Mouse (Mus musculus) embryonic facial prominence, embryonic 13.5 days (tissue): ENCODE data around the gene Brd2. TPM values are rescaled to one million over a fixed set of nuclear protein-coding genes. Genes with fewer than 3 reads are reported as not detected.

Experiments
- ATAC-seq: fragments of 200-750 bp; cut with Nextera tagmentation; 2 replicates; pipeline ENCODE4 v1.8.0; 2017; ENCODE audit warnings: low read depth; ENCODE audit not compliant: insufficient number of reproducible peaks, insufficient read depth, low FRiP score, low TSS enrichment
- H3K27ac ChIP-seq: fragments of 300-500 bp; sonication (generic); 2 replicates; pipeline ENCODE4 v1.5.1; 2015; ENCODE audit warnings: moderate library complexity, mild to moderate bottlenecking, inconsistent platforms
- H3K27me3 ChIP-seq: fragments of 300-500 bp; sonication (generic); 2 replicates; pipeline ENCODE4 v1.6.1; 2015; ENCODE audit warnings: mild to moderate bottlenecking, inconsistent platforms
- H3K36me3 ChIP-seq: fragments of 300-500 bp; sonication (generic); 2 replicates; pipeline ENCODE4 v1.6.1; 2015; ENCODE audit warnings: mild to moderate bottlenecking, inconsistent platforms
- H3K4me1 ChIP-seq: fragments of 300-500 bp; sonication (generic); 2 replicates; pipeline ENCODE4 v1.6.1; 2015; ENCODE audit warnings: inconsistent platforms
- H3K4me2 ChIP-seq: fragments of 300-500 bp; sonication (generic); 2 replicates; pipeline ENCODE4 v1.6.1; 2015; ENCODE audit warnings: moderate library complexity, mild to moderate bottlenecking, inconsistent platforms
- H3K4me3 ChIP-seq: fragments of 300-500 bp; sonication (generic); 2 replicates; pipeline ENCODE4 v1.5.1; 2015; ENCODE audit warnings: mild to moderate bottlenecking, inconsistent platforms
- H3K9ac ChIP-seq: fragments of 300-500 bp; sonication (generic); 2 replicates; pipeline ENCODE4 v1.6.1; 2015; ENCODE audit warnings: mild to moderate bottlenecking, inconsistent platforms
- H3K9me3 ChIP-seq: fragments of 300-500 bp; sonication (generic); 2 replicates; pipeline ENCODE4 v1.6.1; 2016; ENCODE audit warnings: inconsistent platforms
- WGBS: fragments of 180-500 bp; shearing (Covaris S2); methylation state at CpG from one replicate; pipeline ENCODE4 v1.1.7; 2015; ENCODE audit warnings: mixed read lengths; 5-methylcytosine and 5-hydroxymethylcytosine counted together
- polyA plus RNA-seq: library from polyadenylated mRNA; unstranded; fragments of >200 nt; fragmentation: Nextera tagmentation; extraction: Ambion mirVana; gene quantifications from 2 replicates; pipeline ENCODE4 v1.2.1, GENCODE M21; 2015

Brd2 gene
- polyA plus RNA-seq, 1 experiment from 2014 or later: 122 TPM

DNA sequence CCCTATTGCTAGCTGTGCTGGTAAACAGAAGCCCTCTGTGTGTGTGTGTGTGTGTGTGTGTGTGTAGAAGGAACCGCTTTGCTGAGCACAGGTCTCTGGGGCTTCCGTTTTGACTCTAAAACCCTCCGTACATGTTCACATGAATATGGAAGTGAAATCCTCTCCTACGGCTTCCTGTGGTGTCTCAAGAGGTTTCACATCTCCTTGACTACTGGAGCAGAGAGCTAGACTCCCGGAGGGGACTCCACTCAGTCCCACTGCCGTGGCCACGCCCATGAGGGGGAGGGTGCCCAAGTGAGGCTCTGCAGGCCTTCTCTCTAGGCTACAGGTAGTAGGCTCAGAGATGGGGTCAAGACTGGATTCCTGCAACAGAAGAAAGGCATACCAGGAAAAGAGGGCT is 20.6 kb upstream of the Brd2 start, which contains the start of gene H2-DMb2:
TSS of gene H2-DMb2 (plus strand) at position 275 of the 400 bp plus-strand sequence.
- Histone ChIP-seq H3K4me1 (peaks cover 24% of the 10 kb centered on the region), H3K4me2 (no peak within 1 kb of the TSS), H3K36me3 (no peaks in the 10 kb centered on the region), H3K27ac (0 out of 2 replicates have a peak within 1 kb of the TSS, but pooled peaks have one; percentile 28), H3K9ac (0 out of 2 replicates have a peak within 1 kb of the TSS, but pooled peaks have one; percentile 6), H3K27me3 (peaks cover 39% of the 10 kb centered on the region), H3K4me3 (no peak within 1 kb of the TSS), H3K9me3 (no peaks in the 10 kb centered on the region)
- WGBS: 21% methylated on average over 7 of the region's 7 CpGs
- ATAC-seq: no peak

DNA sequence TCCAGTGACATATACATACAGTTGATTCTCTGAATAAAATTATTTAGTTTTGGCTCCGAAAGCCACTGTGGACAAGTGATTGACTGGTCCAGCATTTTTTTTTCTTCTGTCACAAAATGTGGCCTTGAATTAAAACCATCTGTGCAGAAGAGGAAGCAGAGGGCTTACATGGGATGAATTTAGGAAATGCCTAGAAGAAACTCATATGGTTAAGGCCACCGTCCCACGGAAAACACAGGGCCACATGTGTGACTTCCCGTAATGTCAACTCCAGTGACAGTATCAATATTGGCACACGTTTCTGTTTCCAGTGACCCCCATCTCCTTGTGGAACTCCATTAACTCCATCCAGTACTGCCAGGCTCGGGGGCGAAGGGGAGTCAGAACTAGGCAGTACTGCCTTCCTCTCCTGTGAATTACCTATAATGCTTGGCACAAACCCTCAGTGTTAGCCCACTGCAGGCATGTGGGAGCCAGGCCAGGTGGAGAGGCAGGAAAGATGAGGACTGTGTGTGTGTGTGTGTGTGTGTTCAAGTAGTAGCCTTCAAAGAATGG is 20.1 kb upstream of the Brd2 start:
- Histone ChIP-seq H3K9ac (no peak overlapping the region), H3K9me3 (no peaks in the 10 kb centered on the region), H3K27me3 (peaks cover 44% of the 10 kb centered on the region), H3K4me3 (no peak overlapping the region), H3K27ac (0 out of 2 replicates have a peak overlapping the region, but pooled peaks have one; percentile 28), H3K4me1 (peaks cover 24% of the 10 kb centered on the region), H3K4me2 (no peak overlapping the region), H3K36me3 (no peaks in the 10 kb centered on the region)
- ATAC-seq: no peak
- WGBS: 41% methylated on average over 7 of the region's 7 CpGs

DNA sequence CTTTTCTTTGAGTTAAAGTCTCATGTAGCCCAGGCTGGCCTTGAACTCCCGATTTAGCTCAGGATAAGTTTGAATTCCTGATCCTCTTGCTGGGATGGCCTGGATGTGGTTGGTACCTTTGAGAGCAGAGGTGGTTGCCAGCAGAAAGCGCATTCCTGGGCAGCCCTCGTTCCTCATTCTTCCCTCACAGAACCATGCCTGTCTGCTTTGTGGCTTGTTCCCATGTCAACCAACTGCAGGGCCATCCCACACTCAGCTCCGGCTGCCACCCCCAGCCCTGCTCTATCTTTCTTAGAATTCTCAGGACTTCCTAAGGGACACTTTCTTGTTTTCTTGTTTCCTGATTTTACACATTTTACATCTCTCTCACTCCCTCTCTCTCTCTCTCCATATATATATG is 19.0 kb upstream of the Brd2 start:
- H3K9me3 ChIP-seq: no peaks in the 10 kb centered on the region
- no peaks in the 10 kb centered on the region for H3K36me3 ChIP-seq
- H3K27me3 ChIP-seq: peaks cover 54% of the 10 kb centered on the region
- H3K4me2 ChIP-seq: no peak overlapping the region
- H3K4me1 ChIP-seq: peaks cover 24% of the 10 kb centered on the region
- H3K4me3 ChIP-seq: no peak overlapping the region
- 61% methylated on average over 4 of the region's 4 CpGs for WGBS
- H3K27ac ChIP-seq: no peak overlapping the region
- H3K9ac ChIP-seq: no peak overlapping the region
- ATAC-seq: no peak

DNA sequence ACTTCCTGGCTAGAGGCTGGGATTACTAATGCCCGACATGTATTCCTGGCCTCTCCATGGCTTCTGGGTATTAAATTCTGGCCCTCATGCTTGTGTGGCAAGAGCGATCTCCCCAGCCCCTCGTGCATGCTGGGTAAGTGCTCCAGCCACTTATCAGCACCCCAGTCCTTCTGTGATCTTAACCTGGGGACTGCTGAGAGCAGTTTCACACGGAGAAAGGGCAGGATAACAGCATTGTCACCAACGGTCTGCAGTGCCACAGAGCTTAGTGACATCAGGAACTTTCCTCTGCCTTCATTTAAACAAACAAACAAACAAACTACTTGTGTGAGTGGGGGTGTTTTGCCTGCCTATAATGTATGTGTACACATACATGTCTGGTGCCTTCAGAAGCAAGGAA is 17.8 kb upstream of the Brd2 start:
- H3K4me2 ChIP-seq: peak overlapping the region; percentile 66
- H3K36me3 ChIP-seq: no peaks in the 10 kb centered on the region
- WGBS: 12% methylated on average over 5 of the region's 5 CpGs
- no peaks in the 10 kb centered on the region for H3K9me3 ChIP-seq
- H3K4me3 ChIP-seq: no peak overlapping the region
- no peak overlapping the region for H3K27ac ChIP-seq
- H3K4me1 ChIP-seq: peaks cover 29% of the 10 kb centered on the region
- no peak for ATAC-seq
- peaks cover 56% of the 10 kb centered on the region for H3K27me3 ChIP-seq
- peak overlapping the region; percentile 61; the same call in 1 of the 2 replicates for H3K9ac ChIP-seq

DNA sequence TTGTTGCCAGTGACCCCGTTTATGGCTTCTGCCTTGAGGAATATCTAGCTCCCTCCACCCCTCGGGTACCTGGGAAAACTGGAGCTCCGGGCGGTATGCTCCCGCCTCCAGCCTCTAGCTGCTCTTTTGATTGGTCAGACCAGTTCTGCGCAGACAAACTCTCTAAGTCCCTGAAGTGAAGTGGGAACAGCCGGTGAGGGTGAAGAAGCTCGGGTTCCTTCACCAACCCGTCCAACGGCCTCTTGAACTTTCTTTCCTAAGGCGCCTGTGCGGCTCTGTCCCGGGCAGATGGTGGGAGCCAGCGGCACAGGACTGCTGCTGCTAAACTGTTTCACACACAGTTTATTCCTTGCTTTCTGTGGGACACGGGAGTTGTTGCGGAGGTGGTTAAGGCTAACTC is 17.0 kb upstream of the Brd2 start:
- WGBS: 1% methylated on average over 16 of the region's 16 CpGs
- Histone ChIP-seq H3K36me3 (no peaks in the 10 kb centered on the region), H3K27me3 (peaks cover 56% of the 10 kb centered on the region), H3K9me3 (no peaks in the 10 kb centered on the region), H3K9ac (peak overlapping the region; percentile 61), H3K4me3 (peak overlapping the region; percentile 41), H3K4me1 (peaks cover 29% of the 10 kb centered on the region), H3K4me2 (peak overlapping the region; percentile 66), H3K27ac (no peak overlapping the region)
- ATAC-seq: no peak

DNA sequence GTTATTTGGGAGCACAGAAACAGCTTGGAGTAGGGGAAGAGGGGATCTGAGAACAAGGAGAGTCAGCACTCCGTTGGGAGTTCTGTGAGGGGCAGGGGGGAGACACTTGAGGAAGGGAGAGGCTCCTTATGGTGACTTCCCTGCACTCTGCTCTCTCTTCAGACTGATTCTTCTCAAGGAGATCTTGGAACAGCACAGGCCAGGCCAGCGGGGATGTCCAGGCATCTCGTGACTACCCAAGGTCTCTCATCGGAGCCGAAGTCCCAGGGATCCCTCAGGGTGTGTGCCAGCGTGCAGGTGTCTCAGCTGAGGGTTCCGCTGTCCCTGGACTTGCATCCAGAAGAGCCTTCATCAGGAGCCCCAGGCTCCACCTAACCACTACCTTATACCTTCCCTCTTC is 16.2 kb upstream of the Brd2 start:
- no peak overlapping the region for H3K4me2 ChIP-seq
- H3K9ac ChIP-seq: no peak overlapping the region; the same call in 1 of the 2 replicates
- peaks cover 29% of the 10 kb centered on the region for H3K4me1 ChIP-seq
- no peak for ATAC-seq
- peaks cover 56% of the 10 kb centered on the region for H3K27me3 ChIP-seq
- H3K27ac ChIP-seq: no peak overlapping the region
- no peaks in the 10 kb centered on the region for H3K36me3 ChIP-seq
- no peak overlapping the region for H3K4me3 ChIP-seq
- 77% methylated on average over 7 of the region's 7 CpGs for WGBS
- H3K9me3 ChIP-seq: no peaks in the 10 kb centered on the region

DNA sequence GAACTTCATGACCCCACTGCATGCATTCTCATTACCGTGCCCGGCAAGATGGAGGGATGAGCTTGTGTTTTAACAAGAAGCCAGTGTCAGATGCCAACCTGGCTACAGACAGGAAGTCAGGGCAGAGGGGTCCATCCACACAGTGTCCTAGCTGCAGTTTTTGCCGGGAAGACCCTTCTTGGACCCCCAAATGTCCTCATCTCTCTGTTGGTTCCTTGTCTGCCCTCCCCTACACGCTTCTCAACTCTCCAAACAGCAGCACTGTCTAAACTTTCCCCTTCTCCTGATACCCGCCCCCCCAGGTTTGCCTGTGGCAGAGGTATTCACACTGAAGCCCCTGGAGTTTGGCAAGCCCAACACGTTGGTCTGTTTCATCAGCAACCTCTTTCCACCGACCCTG is 15.2 kb upstream of the Brd2 start:
- Histone ChIP-seq H3K27ac (no peak overlapping the region), H3K36me3 (no peaks in the 10 kb centered on the region), H3K9me3 (no peaks in the 10 kb centered on the region), H3K4me1 (peaks cover 23% of the 10 kb centered on the region), H3K27me3 (peaks cover 56% of the 10 kb centered on the region), H3K4me3 (no peak overlapping the region), H3K9ac (no peak overlapping the region), H3K4me2 (no peak overlapping the region)
- 71% methylated on average over 7 of the region's 7 CpGs for WGBS
- ATAC-seq: no peak

DNA sequence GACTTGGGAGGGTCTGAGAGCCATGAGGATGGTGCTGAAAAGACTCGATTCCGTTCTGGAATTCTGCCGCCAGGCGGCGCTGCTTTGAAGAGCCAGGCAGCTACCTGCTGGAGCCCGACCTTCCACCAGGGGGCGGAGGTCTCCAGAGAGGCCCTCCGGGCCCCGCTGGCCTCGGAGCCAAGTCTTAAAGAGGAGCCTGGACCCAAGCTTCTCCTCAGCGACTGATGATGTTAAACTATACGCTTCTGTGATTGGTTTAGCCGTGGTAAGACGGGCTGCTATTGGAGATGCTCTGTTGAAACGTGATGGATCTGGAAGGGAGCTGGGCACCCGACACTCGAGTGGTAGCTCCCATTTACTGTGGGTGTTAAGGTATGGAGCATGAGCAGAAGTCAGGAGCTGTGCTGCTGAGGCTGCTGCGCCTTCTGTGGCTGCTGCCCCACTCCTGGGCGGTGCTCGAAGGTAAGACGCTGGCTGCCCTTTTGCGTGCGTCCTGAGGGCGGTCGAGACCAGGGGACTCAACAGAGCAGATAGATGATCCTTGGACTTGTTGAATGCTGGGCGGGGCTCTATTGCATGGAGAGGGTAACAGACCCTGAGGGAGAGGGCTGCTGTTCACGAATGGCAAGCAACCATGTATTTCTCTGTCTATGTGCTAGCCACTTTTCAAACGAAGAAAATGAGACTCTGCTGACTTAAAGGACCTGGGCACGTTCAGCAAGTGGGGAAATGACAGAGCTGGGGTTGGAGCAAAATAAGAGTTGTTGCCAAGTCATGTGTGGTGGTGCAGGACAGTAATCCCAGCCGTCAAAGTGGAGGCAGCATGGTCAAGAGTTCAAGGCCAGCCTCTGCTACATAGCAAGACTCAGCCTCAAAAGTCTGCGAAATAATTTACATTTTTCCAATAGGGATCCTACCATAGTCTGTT is 13.1 kb upstream of the Brd2 start:
- WGBS: 6% methylated on average over 31 of the region's 31 CpGs
- H3K27me3 ChIP-seq: peaks cover 42% of the 10 kb centered on the region
- peak; percentile 96 for ATAC-seq
- no peaks in the 10 kb centered on the region for H3K9me3 ChIP-seq
- peak overlapping the region; percentile 75 for H3K4me2 ChIP-seq
- peak overlapping the region; percentile 54 for H3K9ac ChIP-seq
- no peak overlapping the region for H3K27ac ChIP-seq
- H3K36me3 ChIP-seq: no peaks in the 10 kb centered on the region
- peaks cover 19% of the 10 kb centered on the region for H3K4me1 ChIP-seq
- H3K4me3 ChIP-seq: peak overlapping the region; percentile 45

DNA sequence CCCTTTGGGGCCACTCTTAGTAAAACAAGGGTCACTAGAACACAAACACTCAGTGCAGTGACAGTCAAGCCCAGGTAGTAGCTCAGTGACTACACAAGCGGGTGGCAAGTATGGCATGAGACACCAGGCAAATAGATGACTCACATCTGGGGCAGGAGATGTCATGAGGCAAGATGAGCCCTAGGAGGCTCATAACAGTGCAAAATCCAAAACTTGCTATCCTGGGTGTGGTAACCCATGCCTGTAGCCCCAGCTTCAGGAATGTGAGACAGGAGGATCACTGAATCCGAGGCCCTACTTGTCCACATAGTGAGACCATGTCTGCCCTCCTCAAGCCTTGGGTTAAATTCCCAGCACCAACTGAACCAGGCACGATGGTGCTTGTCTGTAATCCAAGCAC is 12.0 kb upstream of the Brd2 start:
- ATAC-seq: no peak
- Histone ChIP-seq H3K4me2 (no peak overlapping the region), H3K4me3 (no peak overlapping the region), H3K27ac (no peak overlapping the region), H3K27me3 (peaks cover 31% of the 10 kb centered on the region), H3K9me3 (no peaks in the 10 kb centered on the region), H3K4me1 (peaks cover 11% of the 10 kb centered on the region), H3K9ac (no peak overlapping the region), H3K36me3 (no peaks in the 10 kb centered on the region)
- 83% methylated on average over 3 of the region's 3 CpGs for WGBS

DNA sequence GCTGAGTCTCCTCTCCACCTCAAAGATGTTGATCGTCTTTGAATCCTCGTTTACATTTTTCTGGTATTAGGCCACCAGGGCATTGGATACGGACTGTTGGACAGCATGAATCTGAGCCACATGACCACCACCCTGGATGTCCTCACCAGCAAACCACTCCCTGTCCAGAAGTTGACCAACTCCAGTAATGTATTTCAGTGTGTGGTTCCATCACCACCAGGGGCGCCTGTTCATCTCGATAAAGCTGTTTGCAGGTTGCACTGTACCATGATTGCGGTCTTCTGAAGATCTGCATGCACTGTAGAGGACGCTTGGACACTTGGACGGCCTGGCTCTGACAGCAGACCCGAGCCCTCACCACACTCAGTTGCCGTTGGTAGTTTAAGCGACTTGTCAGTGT is 10.9 kb upstream of the Brd2 start:
- Histone ChIP-seq H3K9me3 (no peaks in the 10 kb centered on the region), H3K4me1 (peaks cover 18% of the 10 kb centered on the region), H3K27me3 (peaks cover 20% of the 10 kb centered on the region), H3K4me3 (no peak overlapping the region), H3K9ac (no peak overlapping the region), H3K36me3 (no peaks in the 10 kb centered on the region), H3K27ac (no peak overlapping the region), H3K4me2 (no peak overlapping the region)
- WGBS: 85% methylated on average over 11 of the region's 11 CpGs
- no peak for ATAC-seq

DNA sequence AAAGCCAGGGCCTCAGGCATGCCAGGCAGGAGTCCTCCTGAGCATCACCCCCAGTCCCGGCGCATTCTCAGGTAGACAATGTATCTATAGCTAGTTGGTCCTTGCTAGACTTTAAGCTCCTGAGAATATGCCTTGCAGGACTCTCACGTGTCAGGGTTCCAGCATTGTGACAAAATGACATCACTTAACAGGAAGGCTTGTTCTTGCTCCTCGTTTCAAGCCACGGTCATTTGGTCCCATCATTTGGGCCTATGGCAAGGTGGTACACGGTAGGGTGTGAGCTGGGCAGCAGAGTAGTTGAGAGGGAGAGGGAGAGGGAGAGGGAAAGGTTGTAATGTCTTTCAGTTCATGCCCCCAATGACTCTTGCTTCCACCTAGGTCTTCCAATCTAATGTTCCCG is 9.5 kb upstream of the Brd2 start:
- no peak overlapping the region for H3K4me3 ChIP-seq
- no peak overlapping the region for H3K4me2 ChIP-seq
- 0 out of 2 replicates have a peak, but pooled peaks cover 6% of the 10 kb centered on the region for H3K27me3 ChIP-seq
- no peaks in the 10 kb centered on the region for H3K9me3 ChIP-seq
- H3K27ac ChIP-seq: no peak overlapping the region
- WGBS: 65% methylated on average over 7 of the region's 7 CpGs
- peaks cover 31% of the 10 kb centered on the region for H3K4me1 ChIP-seq
- no peaks in the 10 kb centered on the region for H3K36me3 ChIP-seq
- no peak overlapping the region for H3K9ac ChIP-seq
- ATAC-seq: no peak
